Mouse (Mus musculus) spleen, adult 18-20 months (tissue): Measurements from ENCODE around the gene Suclg1.

Source experiments
- DNase-seq, 2 experiments: peaks; one replicate each; pipeline ENCODE4 v3.0.0; 2022; ENCODE audit warnings: mixed read lengths in 2 of 2

Gene Suclg1

GRCm38 (mm10) chr6:73248237-73249048, at the start of gene Suclg1:
Gene Suclg1, plus strand, starts transcription at chr6:73248382.
- DNase-seq, result peak; percentile 65 to 81

GRCm38 (mm10) chr6:73203724-73204123, 44.5 kb upstream of the Suclg1 start:
- no peak for DNase-seq

GRCm38 (mm10) chr6:73204937-73205336, 43.2 kb upstream of the Suclg1 start:
- DNase-seq, result no peak

- DNase-seq, result no peak
These were observed 38.6 kb upstream of the Suclg1 start for GRCm38 (mm10) chr6:73209598-73209997.

GRCm38 (mm10) chr6:73210445-73210972, 37.7 kb upstream of the Suclg1 start:
- peak; percentile 19 to 45 for DNase-seq

- no peak for DNase-seq
These were observed 37.1 kb upstream of the Suclg1 start for GRCm38 (mm10) chr6:73211036-73211435.

GRCm38 (mm10) chr6:73211602-73212001, 36.6 kb upstream of the Suclg1 start:
- no peak for DNase-seq

GRCm38 (mm10) chr6:73221189-73221957, 26.8 kb upstream of the Suclg1 start, which contains the start of gene Dnah6:
Gene Dnah6, minus strand, starts transcription at chr6:73221651.
- DNase-seq, result peak; percentile 57 to 66

GRCm38 (mm10) chr6:73221958-73222735, 26.0 kb upstream of the Suclg1 start:
- DNase-seq, result no peak

GRCm38 (mm10) chr6:73222841-73223526, 25.2 kb upstream of the Suclg1 start:
- DNase-seq, result no peak

- DNase-seq, result no peak
These were observed 20.6 kb upstream of the Suclg1 start for GRCm38 (mm10) chr6:73227376-73228158.

GRCm38 (mm10) chr6:73228408-73228807, 19.8 kb upstream of the Suclg1 start:
- no peak for DNase-seq

- no peak for DNase-seq
These were observed 19.3 kb upstream of the Suclg1 start for GRCm38 (mm10) chr6:73228881-73229280.

GRCm38 (mm10) chr6:73232152-73232584, 16.0 kb upstream of the Suclg1 start:
- DNase-seq, result no peak

GRCm38 (mm10) chr6:73233202-73233726, 14.9 kb upstream of the Suclg1 start:
- peak in 1 of 2 experiments; percentile 39 for DNase-seq

- DNase-seq, result no peak
These were observed 13.8 kb upstream of the Suclg1 start for GRCm38 (mm10) chr6:73234302-73234900.

GRCm38 (mm10) chr6:73235650-73236049, 12.5 kb upstream of the Suclg1 start:
- DNase-seq, result no peak

GRCm38 (mm10) chr6:73246821-73247220, 1.4 kb upstream of the Suclg1 start:
- DNase-seq, result no peak

GRCm38 (mm10) chr6:73247452-73247851, 730 bp upstream of the Suclg1 start:
- DNase-seq, result peak in 1 of 2 experiments; percentile 25

- no peak for DNase-seq
These were observed 854 bp downstream of the Suclg1 start for GRCm38 (mm10) chr6:73249049-73249422.

GRCm38 (mm10) chr6:73249851-73250250, 1.7 kb downstream of the Suclg1 start:
- DNase-seq, result no peak
